Mouse (Mus musculus): ENCODE results near the gene Pcdh15.

DNA sequence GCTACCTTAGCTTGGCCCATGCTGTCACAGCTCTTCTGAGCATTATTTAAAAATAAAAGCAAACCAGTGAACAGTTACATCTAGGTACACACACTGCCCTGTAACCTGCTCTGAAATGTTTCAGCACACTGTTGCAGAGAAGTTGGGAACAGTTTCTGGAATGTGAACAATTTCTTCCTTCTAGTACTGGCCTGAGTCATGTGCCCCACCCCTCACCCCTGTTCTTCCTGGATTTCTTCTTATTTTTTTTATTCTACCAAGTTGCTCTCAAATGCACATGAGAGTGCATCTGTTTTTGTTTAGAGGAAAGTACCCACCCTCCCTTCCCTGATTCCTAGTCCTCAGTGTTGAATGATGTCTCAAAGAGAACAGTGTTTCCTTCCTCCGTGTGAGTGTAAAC, 1581.4 kb downstream of the Pcdh15 start:
- TF ChIP-seq EP300 (IDR thresholded peaks at IDR 0.05; ENCODE audit: low read depth) (no peak), CTCF (IDR thresholded peaks at IDR 0.05; ENCODE audit: low read depth) (no peak)
